Mouse (Mus musculus): Measurements from ENCODE around the gene Uvrag.

Uvrag gene

DNA sequence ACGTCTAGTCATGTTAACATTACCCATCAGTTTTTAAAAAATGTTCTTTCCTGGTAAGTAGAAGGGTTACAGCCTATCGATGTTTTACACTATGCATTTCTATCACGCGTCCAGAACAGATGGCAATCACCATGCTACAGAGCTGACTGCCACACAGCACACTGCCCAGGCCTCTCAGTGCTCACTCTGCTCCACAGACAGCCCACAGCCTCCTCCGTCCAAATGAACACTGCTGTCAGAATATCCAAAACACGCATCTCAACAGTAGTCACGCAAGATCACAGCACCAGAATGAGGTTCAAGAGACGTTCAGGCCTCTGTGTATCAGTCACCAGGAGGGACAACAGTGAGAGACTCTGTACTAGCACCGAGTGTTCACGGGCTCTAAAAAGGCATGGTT lies 115.0 kb downstream of the Uvrag start:
- in situ Hi-C loops (cut with MboI, MseI) = no loop called here

DNA sequence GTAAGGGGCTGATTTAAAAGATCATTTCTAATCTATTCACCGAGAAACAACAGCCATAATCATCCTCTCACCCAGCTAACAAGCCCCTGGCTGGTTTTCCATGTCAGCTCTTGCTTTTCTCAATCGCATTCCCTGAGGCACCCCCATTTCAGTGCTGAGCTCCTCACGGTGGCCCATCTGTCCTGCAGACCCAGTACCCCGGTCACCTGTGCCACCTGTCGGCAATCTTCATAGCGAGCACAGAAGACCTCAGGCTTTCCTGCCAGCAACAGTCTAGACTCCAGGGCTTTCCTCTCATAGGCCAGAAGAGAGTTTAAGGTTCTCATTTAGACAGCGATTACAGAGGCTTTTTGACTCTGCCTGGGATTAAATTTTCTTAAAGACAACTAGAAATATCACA lies 115.7 kb downstream of the Uvrag start:
- in situ Hi-C loops (cut with MboI, MseI) = no loop called here

DNA sequence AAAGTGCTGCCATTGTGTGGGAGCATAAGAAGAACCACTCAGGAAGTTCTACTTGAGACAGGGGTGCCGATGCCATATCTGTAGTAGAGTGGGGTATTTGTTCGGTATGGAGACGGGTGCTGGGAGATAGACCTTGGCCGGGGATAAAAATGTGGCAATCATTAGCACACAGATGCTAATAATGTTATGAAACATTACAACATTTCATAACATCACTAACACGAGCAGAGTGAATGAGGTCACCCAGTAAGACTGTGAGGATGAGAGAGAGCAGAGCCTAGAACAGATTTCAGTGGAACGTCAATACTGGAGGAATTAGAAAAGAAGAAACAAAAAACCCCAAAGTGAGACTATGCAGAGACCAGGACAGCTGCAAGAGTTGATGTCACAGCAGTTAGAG lies 116.2 kb downstream of the Uvrag start:
- in situ Hi-C loops (cut with MboI, MseI) = no loop called here

DNA sequence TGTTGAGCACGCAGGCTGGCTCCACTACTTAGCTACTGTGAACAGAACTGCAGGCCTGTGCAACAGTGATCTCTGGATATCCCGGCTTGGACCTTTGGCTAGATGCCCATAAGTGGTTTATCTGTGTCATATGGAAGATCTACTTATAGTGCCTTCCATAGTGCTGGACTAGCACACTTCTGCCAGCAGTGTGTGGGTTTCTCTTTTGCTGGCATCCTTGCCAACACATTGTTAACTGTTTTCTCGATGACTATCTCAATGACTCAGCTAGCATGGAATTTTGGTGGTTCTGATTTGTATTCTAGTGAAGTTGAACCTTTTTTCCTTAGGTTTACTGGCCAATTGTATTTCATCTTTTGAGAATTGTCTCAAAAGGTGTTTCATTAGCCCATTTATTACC lies 117.0 kb downstream of the Uvrag start:
- in situ Hi-C loops (cut with MboI, MseI) = no loop called here

DNA sequence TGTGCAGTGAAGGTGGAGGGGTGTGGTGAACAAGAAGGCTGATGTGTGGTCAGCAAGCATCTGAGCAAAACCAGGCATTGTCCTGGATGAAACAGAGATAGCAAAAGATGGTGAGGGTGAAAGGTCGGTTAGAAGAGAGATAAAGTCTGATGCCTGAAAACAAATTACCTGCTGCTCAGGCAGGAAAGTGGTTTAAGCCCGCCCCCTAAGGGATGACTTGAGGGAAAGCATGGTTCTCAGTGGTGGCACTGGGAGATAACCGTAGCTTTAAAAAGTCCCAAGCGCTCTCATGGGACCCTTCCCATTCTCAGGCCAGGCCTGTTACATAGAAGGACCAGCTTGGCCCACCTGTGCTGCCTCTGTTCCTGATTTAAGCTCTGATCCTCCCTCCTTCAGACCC lies 119.7 kb downstream of the Uvrag start:
- in situ Hi-C loops (cut with MboI, MseI) = no loop called here

DNA sequence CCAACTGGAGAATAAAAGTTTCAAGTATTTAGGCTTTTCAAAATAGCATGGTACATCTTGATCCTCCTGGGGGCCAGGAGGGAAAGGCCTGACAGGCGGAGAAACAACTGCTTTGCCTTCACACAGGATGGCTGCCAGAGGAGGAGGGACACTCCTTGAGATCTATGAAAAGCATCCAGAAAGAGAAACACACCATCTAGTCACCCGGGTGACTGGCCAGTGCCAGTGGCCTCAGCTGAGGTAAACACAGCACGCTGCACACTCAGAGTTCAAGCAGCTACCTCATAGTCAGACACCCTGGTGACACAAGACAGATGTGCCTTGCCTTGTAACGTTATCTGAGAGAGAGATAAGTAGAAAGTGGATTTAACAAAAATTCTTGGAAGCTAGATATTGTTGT lies 120.6 kb downstream of the Uvrag start:
- in situ Hi-C loops (cut with MboI, MseI) = no loop called here

DNA sequence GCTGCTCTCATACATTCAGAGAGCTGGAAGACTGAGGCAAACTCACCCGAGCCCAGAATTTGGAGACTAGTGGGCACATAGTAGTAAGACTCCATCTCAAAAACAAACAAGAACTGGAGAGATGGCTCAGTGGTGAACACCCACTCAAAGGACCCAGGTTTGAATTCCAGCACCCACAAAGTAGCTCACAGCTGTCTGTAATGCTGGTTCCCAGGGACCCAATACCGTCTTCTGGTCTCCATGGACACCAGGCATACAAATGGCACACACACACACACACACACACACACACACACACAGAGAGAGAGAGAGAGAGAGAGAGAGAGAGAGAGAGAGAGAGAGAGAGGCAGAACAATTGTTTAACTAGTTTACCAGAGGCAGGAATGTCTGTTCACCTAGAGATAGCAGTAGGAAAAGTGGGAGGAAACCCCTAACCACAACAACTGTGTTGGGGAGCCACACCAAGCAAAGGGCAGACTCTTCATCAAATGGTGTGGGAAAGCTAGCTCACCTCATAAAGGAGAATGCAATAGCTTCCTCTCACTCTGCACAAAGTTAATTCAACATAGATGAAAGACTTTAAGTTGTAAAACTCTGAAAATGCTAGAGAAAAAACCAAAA lies 123.6 kb downstream of the Uvrag start:
- in situ Hi-C loops (cut with MboI, MseI) = no loop called here

DNA sequence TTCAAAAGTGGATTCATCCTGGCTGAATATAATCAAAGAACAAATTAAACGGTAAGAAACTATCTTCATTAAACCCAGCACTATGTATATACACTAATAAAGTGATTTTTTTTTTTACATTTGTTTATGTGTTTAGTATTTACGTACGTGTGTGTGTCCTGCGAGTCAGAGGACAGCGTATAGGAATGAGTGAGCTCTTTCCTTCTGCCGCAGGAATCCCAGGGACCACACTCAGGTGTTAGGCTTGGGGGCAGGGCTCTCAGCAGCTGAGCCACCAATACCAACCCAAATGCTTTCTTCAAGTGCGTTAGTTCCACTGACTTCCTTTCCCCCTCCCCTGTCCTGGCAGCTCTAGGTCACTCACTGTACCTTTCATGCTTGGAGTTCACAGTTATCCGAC lies 125.0 kb downstream of the Uvrag start:
- in situ Hi-C loops (cut with MboI, MseI) = no loop called here

DNA sequence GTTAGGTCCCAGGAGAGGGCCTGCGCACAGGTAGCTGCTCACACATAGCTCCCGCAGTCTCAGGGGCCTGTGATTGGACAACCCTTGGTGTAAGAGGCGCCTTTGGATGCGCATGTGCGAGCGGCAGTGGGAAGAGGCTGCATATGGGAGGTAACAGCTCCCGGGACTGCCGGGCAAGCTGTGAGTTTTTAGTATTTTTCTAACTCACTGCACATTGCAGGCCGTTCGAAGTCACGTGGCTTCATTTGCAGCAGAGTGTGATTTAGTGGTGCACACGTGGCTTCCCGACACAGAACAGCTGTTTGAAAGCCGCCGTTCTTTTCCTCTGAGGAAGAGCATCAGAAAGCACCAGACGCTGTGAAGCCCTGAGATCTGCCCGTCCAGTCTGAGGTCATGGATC lies 125.5 kb downstream of the Uvrag start:
- in situ Hi-C loops (cut with MboI, MseI) = no loop called here

DNA sequence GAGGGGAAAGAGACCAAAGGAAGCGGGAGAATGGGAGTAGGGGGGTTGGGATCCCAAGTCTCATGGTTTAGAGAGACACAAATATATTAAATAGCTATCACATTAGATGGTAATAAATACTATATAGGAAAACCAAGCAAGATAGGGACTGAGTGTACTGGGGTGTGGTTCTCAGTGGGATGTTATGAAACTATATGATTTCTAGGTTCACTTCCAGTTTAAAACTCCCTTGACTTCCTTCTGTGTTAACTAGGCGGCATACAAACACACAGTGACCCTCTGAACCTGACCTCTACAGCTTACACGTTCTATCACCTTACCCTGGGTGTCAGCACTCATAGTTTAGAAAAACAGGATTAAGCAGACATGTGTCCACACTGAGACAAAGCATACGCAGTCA lies 126.3 kb downstream of the Uvrag start:
- in situ Hi-C loops (cut with MboI, MseI) = no loop called here

DNA sequence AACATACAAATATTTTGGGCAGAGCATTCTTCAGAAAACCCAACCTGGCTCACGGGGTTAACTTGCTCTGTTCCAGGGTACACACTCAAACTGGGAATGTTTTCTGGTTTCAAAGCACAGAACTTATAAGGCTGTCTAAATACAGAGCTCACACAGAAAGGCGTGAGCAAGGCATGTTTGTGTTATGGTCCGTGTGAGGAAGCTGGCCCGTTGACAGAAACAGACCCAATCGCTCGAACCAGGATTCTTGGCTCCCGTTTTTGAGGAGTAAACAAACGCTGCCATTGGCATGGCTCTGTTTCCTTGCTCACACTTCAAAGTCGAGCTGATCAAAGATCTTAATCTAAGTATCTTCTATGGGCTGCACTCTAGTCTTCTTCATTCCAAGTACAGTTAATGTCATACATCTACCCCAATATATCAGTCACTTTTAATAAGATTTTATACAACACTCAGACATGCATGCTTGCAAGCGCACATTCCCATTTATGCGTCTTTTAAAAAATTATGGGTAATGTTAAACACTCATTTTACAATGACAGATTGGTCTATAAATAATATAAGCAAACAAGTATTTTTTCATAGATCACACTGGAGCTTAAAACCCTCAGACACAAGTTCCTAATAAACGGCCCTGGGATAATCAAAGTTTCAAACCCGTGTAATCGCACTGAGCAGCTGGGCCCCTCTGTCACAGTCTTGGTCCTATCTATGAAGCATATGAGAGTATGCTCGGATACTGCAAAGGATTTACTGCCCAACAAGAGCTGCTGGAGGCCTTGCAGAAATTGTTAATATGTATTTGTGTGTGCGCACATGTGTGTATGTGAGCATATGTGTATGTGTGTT lies 133.2 kb downstream of the Uvrag start:
- in situ Hi-C loops (cut with MboI, MseI) = loop anchor here (10.0 kb wide), 1 partner anchor 1057 kb away; no protein-coding TSS in a partner anchor

DNA sequence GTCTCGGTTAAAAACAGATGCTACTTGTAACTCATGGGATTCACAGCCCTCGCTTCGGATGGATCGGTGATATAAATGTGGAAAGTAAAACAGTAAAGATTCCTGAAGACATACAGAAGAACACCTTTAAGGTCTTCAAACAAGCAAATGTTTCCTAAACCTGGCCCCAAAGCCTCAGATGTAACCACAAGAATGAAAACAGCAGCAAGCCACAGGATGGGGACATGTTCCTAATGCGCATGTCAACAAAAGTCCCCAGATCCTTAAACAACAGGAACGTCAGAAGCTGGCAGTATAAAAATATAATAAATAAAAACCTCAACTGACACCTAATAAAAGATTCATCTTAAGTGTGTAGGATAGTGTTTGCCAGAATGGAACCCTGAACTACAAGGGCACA lies 137.7 kb downstream of the Uvrag start:
- in situ Hi-C loops (cut with MboI, MseI) = loop anchor here (10.0 kb wide), 1 partner anchor 1062 kb away; no protein-coding TSS in a partner anchor

DNA sequence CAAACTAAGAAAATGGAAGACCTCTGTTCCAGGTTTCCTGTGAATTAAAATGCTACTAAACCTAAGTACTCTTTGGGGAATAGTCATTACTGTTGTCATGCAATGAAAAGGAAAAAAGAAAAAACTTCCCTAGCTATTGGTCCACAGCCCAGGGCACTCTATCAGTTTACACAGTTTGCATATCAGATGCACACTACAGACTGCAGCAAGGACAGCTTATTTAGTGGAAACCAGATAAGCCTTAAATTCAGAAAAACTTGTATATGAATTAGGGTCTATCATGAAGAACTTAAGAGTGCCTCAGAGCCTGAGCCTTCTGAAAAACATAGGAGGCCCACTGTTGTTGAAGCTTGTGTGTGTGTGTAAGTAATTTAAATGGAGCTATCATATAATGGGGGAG lies 142.2 kb downstream of the Uvrag start:
- in situ Hi-C loops (cut with MboI, MseI) = no loop called here

DNA sequence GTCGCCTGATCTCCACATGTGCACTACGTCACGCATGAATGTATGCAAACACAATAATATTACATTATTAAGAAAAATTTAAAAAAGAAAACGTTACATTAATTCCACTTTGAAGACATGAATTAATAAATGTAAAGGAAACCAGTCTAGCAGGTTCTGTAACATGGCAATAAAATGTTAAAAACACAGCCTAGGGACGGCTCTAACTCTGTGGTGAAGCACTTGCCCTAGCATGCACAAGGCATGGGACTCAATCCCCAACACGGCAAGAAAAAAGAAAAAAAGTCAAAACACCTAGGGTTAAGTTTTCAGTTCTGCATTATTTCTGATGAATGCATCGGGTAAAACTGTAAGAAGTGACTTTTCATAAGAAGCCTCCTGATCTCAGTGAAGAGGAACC lies 143.2 kb downstream of the Uvrag start:
- in situ Hi-C loops (cut with MboI, MseI) = no loop called here

DNA sequence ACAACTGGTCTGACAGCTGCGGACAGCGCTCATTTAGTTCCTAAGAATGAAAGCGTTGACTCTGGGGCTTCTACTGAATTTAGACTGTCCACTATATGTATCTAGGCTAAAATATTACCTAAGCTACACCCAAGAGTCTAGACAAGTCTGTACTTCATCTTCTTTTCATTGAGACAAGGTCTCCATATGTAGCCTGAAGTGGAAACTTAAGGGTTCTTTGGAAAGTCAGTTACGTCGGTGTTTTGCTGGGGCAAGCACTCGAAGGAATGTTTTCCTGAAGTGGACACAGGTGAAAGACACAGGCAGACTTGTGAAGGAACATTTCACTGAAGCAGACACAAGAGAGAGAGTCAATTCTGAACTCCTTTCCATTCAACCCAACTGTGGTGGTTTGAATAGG lies 144.2 kb downstream of the Uvrag start:
- in situ Hi-C loops (cut with MboI, MseI) = no loop called here

DNA sequence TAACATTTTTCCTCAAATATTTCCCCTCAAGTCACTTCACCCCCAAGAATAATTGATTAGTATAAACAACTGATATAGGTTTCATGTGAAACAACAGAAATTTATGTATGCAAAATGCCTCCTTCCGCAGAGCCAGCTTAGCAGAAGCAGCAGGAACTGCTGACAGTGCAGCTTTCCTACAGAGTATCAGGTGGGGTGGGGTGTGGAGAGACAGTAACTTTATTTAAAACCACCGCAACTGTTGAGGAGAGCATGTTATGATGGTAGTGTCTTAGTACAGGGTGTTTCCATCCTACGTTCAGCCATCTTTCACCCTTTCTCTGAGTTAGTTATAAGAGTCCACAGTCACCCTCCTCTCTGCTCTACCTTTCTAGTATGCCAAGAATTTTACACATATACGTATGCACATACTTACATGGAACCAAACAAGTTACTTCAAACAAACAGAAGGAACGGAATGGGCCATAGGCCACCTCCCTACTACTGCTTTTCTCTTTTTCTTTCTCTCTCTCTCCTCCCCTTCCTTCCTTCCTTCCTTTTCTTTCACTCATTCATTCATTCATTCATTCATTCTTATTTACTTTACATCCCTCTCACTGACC lies 145.7 kb downstream of the Uvrag start:
- in situ Hi-C loops (cut with MboI, MseI) = no loop called here

DNA sequence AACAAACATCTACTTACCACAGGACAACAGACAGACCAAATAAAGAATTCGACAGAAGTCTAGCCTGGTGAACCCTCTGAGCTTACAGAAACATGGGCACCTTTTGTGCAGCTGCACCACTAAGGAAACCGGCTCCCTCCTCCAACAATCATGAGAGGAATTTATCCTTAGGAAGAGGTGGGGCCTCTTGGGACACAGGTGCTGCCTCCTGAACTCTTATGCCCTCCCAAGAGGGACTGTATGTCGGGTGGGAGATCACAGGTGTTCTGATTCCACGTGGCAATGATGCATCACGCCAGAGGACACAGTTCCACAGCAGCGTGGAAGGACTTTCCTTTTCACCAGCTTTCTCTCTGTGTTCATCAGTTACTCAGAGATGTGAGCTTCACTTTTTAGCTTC lies 146.8 kb downstream of the Uvrag start:
- in situ Hi-C loops (cut with MboI, MseI) = no loop called here

DNA sequence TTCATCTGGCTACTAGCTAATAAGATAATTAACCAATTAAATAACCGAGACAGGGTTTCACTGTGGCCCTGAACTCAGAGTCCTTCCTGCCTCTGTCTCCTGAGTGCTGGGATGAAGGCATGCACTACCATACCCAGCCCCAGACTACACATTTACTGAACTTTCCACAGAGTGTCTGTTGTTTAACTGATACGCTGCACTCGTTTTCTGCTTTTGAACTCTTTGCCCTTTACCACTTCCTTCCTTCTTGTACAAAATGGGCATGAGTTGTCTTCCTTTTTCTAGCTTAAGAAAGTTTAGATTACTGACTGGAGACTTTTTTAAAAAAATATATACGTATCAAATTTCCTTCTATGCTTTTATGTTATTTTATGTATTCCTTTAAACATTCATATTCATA lies 147.5 kb downstream of the Uvrag start:
- in situ Hi-C loops (cut with MboI, MseI) = no loop called here

DNA sequence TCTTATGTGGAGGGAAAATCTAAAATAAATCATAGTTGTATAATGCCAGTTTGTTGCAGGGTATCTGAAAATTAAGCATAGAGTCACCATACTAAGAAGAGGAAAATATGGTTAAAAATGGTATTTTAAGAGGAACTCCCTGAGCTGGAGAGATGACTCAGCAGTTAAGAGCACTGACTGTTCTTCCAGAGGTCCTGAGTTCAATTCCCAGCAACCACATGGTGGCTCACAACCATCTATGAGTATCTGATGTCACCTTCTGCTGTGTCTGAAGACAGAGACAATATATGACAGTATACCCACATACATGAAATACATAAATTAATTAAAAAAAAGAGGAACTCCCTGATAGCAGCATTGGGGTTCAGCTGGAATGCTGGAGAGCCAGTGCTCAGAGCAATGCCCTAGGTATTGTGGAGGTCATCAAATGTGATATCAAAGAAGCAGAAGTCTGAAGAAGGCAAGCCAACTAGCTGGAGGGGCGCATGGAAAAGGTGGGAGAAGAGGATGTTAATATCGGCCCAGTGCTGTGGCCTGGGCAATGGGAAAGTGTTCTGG lies 149.7 kb downstream of the Uvrag start:
- in situ Hi-C loops (cut with MboI, MseI) = no loop called here

DNA sequence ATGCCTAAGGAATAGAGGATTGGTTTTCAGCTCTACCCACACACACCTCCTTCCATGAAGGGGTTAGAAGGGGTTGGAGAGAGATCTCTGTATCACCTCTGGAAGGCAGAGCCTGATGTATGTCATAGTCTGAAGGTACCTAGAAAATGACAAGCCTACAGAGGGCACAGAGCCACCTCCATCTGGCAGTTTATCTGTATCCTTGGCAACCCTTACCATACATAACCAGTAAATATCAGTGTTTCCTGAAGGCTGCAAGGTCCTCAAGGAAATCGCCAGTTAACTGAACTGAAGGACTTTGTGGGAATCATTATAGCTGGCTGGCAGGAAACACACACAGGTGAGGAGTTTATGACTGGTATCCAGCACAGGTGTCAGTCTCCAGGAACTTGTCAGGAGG lies 150.4 kb downstream of the Uvrag start:
- in situ Hi-C loops (cut with MboI, MseI) = no loop called here

DNA sequence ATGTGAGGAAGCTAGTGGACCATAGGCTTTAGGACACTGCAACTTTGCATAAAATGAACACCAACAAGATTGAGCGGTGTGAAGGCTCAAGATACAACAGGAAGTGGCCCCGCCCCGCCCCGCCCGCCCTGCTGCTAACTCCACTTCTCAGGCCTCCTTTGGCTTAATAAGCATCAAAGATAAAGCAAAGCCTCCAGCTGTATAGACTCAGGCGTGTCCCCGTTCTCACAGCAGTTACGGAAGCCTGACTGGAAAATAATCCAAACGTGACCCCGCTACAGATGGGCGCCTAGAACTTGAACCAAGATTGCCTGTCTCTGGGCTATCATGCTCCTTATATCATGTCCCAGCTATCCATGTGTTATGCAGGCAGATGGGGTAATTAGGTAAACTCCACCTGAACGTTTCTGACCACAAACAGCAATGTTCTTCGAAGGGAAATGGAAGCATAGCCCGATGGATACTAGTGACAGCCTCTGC lies 153.9 kb downstream of the Uvrag start:
- in situ Hi-C loops (cut with MboI, MseI) = no loop called here

DNA sequence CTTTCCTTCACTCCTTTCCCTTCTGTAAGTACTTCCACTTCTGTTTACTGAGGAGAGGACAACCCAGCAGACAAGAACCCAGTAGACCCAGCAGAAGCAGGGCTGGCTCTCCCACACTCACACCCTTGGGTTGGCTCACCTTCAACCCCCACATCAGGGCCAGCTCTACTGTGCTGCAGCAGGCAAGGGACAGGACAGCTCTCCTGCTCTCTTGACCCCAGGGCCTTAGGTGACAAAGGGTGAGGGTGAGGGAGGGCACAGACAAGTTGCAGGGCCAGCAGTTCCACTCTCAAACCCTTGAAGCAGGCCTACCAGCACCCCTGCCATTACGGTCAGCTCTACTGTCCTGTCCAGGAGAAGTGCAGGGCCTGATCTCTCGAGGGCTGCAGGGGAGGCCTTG lies 155.0 kb downstream of the Uvrag start:
- in situ Hi-C loops (cut with MboI, MseI) = no loop called here

DNA sequence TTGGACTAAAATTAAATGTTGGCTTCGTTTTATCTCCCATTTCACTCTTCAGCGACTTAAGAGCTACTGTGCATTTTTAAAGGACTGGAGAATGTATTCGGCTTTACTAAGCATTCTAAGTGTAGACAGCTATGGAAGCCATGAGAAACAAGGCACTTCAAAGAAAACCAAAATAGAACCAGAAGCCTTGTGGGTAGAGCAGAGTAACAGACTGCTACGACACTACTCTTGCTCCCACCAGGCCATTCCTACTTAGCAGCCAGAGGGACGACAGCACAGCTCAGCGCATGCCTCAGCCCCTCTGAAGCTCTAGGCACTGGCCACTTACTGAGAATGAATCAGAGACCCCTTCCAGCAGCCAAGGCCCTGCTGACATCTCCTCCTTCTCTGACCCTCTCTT lies 155.5 kb downstream of the Uvrag start:
- in situ Hi-C loops (cut with MboI, MseI) = no loop called here

Measured in T-helper 2 cell (primary cell).